Mouse (Mus musculus): ENCODE measurements around the gene Gm10570.

DNA sequence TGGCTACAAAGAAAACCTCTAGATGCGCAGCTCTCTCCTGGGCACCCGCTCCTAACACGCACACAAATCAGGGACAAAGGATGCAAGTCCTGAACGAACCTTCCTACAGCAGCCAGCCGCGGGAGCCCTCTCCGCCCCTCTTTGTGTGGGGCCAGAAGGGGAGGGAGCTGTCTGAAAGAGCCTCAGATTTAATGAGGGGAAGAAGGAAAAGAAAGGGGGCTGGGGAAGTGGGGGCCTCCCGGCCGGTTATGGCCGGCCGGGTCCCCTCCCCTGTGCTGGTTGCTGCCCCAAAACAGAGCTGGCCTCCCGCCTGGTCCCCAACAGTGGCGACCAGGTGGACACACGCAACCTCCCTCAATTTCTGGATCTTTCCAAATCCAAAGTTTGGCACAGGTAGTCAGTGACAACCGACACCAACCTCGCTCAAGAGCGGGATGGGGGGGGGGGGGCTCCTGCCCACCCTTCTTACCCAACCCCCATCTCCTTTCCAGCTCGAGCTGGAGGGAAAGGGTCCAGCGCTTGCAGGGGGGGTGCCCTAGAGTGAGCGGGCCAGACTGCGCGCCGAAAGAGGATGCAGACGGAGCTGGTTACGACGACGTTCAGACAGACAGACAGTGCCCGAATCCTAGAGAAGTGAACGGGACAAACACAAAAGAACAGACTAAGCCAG is 34.0 kb downstream of the Gm10570 start:
- TF ChIP-seq CTCF (IDR thresholded peaks at IDR 0.05; ENCODE audit: low read depth) (no peak), EP300 (IDR thresholded peaks at IDR 0.05; ENCODE audit: low read depth) (no peak)

Data from heart, postnatal 0 days (tissue).